Mouse (Mus musculus): ENCODE measurements around the gene Gm6525. TPM values are rescaled to one million over a fixed set of nuclear protein-coding genes. Genes with fewer than 3 reads are reported as not detected.
A peak's percentile ranks its signal among the peaks of the same experiment; 100 is the strongest.

The Gm6525 gene
- polyA plus RNA-seq, 1 experiment, result not detected

GRCm38 (mm10) chr3:84166073-84166472 is 7.8 kb upstream of the Gm6525 start:
- WGBS, result 94% methylated on average over 5 of the region's 5 CpGs
- Histone ChIP-seq H3K4me1 (replicated peaks; ENCODE audit: control insufficient read depth, insufficient read depth, low read length) (peaks cover 8% of the 10 kb centered on the region), H3K27me3 (ENCODE audit: control insufficient read depth, insufficient read depth, low read length) (no peaks in the 10 kb centered on the region), H3K4me3 (ENCODE audit: control insufficient read depth, insufficient read depth, low read length) (no peak overlapping the region), H3K36me3 (ENCODE audit: control insufficient read depth, insufficient read depth, low read length) (no peaks in the 10 kb centered on the region), H3K27ac (ENCODE audit: control insufficient read depth, insufficient read depth, low read length) (no peak overlapping the region)
- no peak for TF ChIP-seq CTCF (IDR thresholded peaks at IDR 0.05; ENCODE audit: borderline replicate concordance, control insufficient read depth, extremely low read depth, insufficient read depth, low read length, poor library complexity)
- TF ChIP-seq POLR2A (IDR thresholded peaks at IDR 0.05; ENCODE audit: control insufficient read depth, extremely low read depth, insufficient read depth, low read length, poor library complexity), result no peak
- no peak for DNase-seq

GRCm38 (mm10) chr3:84168943-84169342 is 5.0 kb upstream of the Gm6525 start:
- Histone ChIP-seq H3K27ac (ENCODE audit: control insufficient read depth, insufficient read depth, low read length) (no peak overlapping the region; the same call in 1 of the 2 replicates), H3K4me3 (ENCODE audit: control insufficient read depth, insufficient read depth, low read length) (no peak overlapping the region), H3K36me3 (ENCODE audit: control insufficient read depth, insufficient read depth, low read length) (no peaks in the 10 kb centered on the region), H3K4me1 (replicated peaks; ENCODE audit: control insufficient read depth, insufficient read depth, low read length) (peaks cover 8% of the 10 kb centered on the region), H3K27me3 (ENCODE audit: control insufficient read depth, insufficient read depth, low read length) (no peaks in the 10 kb centered on the region)
- TF ChIP-seq CTCF (IDR thresholded peaks at IDR 0.05; ENCODE audit: borderline replicate concordance, control insufficient read depth, extremely low read depth, insufficient read depth, low read length, poor library complexity), result no peak
- DNase-seq, result no peak
- WGBS, result 53% methylated on average over 6 of the region's 6 CpGs

- Histone ChIP-seq H3K4me1 (replicated peaks; ENCODE audit: control insufficient read depth, insufficient read depth, low read length) (peaks cover 8% of the 10 kb centered on the region), H3K4me3 (ENCODE audit: control insufficient read depth, insufficient read depth, low read length) (no peak overlapping the region), H3K36me3 (ENCODE audit: control insufficient read depth, insufficient read depth, low read length) (no peaks in the 10 kb centered on the region), H3K27ac (ENCODE audit: control insufficient read depth, insufficient read depth, low read length) (no peak overlapping the region; the same call in 1 of the 2 replicates), H3K27me3 (ENCODE audit: control insufficient read depth, insufficient read depth, low read length) (no peaks in the 10 kb centered on the region)
- peak; percentile 9 for DNase-seq
- TF ChIP-seq CTCF (IDR thresholded peaks at IDR 0.05; ENCODE audit: borderline replicate concordance, control insufficient read depth, extremely low read depth, insufficient read depth, low read length, poor library complexity) (no peak), POLR2A (IDR thresholded peaks at IDR 0.05; ENCODE audit: control insufficient read depth, extremely low read depth, insufficient read depth, low read length, poor library complexity) (no peak)
- 47% methylated on average over 8 of the region's 8 CpGs for WGBS
Observed at GRCm38 (mm10) chr3:84169393-84170005, 4.4 kb upstream of the Gm6525 start.

- WGBS, result 68% methylated on average over 11 of the region's 11 CpGs
- no peak for DNase-seq
- H3K36me3 ChIP-seq (ENCODE audit: control insufficient read depth, insufficient read depth, low read length), result no peaks in the 10 kb centered on the region
- TF ChIP-seq CTCF (IDR thresholded peaks at IDR 0.05; ENCODE audit: borderline replicate concordance, control insufficient read depth, extremely low read depth, insufficient read depth, low read length, poor library complexity) (no peak), POLR2A (IDR thresholded peaks at IDR 0.05; ENCODE audit: control insufficient read depth, extremely low read depth, insufficient read depth, low read length, poor library complexity) (no peak)
- H3K4me1 ChIP-seq (replicated peaks; ENCODE audit: control insufficient read depth, insufficient read depth, low read length), result peaks cover 8% of the 10 kb centered on the region
- no peak overlapping the region for H3K27ac ChIP-seq (ENCODE audit: control insufficient read depth, insufficient read depth, low read length)
- no peak overlapping the region for H3K4me3 ChIP-seq (ENCODE audit: control insufficient read depth, insufficient read depth, low read length)
- H3K27me3 ChIP-seq (ENCODE audit: control insufficient read depth, insufficient read depth, low read length), result no peaks in the 10 kb centered on the region
Observed at GRCm38 (mm10) chr3:84172406-84172805, 1.5 kb upstream of the Gm6525 start.

- Histone ChIP-seq H3K36me3 (ENCODE audit: control insufficient read depth, insufficient read depth, low read length) (no peaks in the 10 kb centered on the region), H3K27me3 (ENCODE audit: control insufficient read depth, insufficient read depth, low read length) (no peaks in the 10 kb centered on the region), H3K4me3 (ENCODE audit: control insufficient read depth, insufficient read depth, low read length) (no peak overlapping the region), H3K27ac (ENCODE audit: control insufficient read depth, insufficient read depth, low read length) (no peak overlapping the region), H3K4me1 (replicated peaks; ENCODE audit: control insufficient read depth, insufficient read depth, low read length) (0 out of 2 replicates have a peak, but pooled peaks cover under 1% of the 10 kb centered on the region)
- TF ChIP-seq CTCF (IDR thresholded peaks at IDR 0.05; ENCODE audit: borderline replicate concordance, control insufficient read depth, extremely low read depth, insufficient read depth, low read length, poor library complexity) (no peak), POLR2A (IDR thresholded peaks at IDR 0.05; ENCODE audit: control insufficient read depth, extremely low read depth, insufficient read depth, low read length, poor library complexity) (no peak)
- 55% methylated on average over 7 of the region's 7 CpGs for WGBS
- DNase-seq, result peak; percentile 79
Observed at GRCm38 (mm10) chr3:84175337-84176315, 1.7 kb downstream of the Gm6525 start.

- no peaks in the 10 kb centered on the region for H3K4me1 ChIP-seq (replicated peaks; ENCODE audit: control insufficient read depth, insufficient read depth, low read length)
- no peaks in the 10 kb centered on the region for H3K36me3 ChIP-seq (ENCODE audit: control insufficient read depth, insufficient read depth, low read length)
- WGBS, result 90% methylated on average over 2 of the region's 2 CpGs
- DNase-seq, result no peak
- TF ChIP-seq POLR2A (IDR thresholded peaks at IDR 0.05; ENCODE audit: control insufficient read depth, extremely low read depth, insufficient read depth, low read length, poor library complexity), result no peak
- no peak for TF ChIP-seq CTCF (IDR thresholded peaks at IDR 0.05; ENCODE audit: borderline replicate concordance, control insufficient read depth, extremely low read depth, insufficient read depth, low read length, poor library complexity)
- no peak overlapping the region for H3K27ac ChIP-seq (ENCODE audit: control insufficient read depth, insufficient read depth, low read length)
- no peak overlapping the region for H3K4me3 ChIP-seq (ENCODE audit: control insufficient read depth, insufficient read depth, low read length)
- H3K27me3 ChIP-seq (ENCODE audit: control insufficient read depth, insufficient read depth, low read length), result no peaks in the 10 kb centered on the region
Observed at GRCm38 (mm10) chr3:84177834-84178233, 3.9 kb downstream of the Gm6525 start.

Data from thymus, adult 2 months (tissue).